Mouse (Mus musculus) urinary bladder, adult 2 months (tissue): Measurements from ENCODE around the gene S100a10. TPM values are rescaled to one million over a fixed set of nuclear protein-coding genes. Genes with fewer than 3 reads are reported as not detected.
A peak's percentile ranks its signal among the peaks of the same experiment; 100 is the strongest.
"Not testable (repeated sequence)": the region's sequence is repeated elsewhere in the genome, so short reads cannot be mapped to it uniquely, and the experiment has no call there.

Experiments used
- DNase-seq: peaks from one replicate; pipeline ENCODE4 v3.0.0; 2022; ENCODE audit warnings: low spot score
- polyA plus RNA-seq: library from polyadenylated mRNA; depleted of rRNA; stranded (reverse); fragments of >200 nt; gene quantifications from 2 replicates; pipeline ENCODE4 v1.2.3, GENCODE M21; 2012; rRNA removed

Gene S100a10
- 264 and 295 TPM in 2 replicates for polyA plus RNA-seq

GRCm38 (mm10) chr3:93554981-93555877 lies at the start of gene S100a10:
S100a10 (plus strand) TSS chr3:93555080.
- DNase-seq = peak; percentile 68

- DNase-seq = peak; percentile 42
Measured at GRCm38 (mm10) chr3:93505960-93506863, 48.7 kb upstream of the S100a10 start.

GRCm38 (mm10) chr3:93506881-93507325 lies 48.0 kb upstream of the S100a10 start:
- DNase-seq = no peak

- no peak for DNase-seq
Measured at GRCm38 (mm10) chr3:93509301-93509700, 45.6 kb upstream of the S100a10 start.

GRCm38 (mm10) chr3:93511036-93511435 lies 43.8 kb upstream of the S100a10 start:
- DNase-seq = no peak

GRCm38 (mm10) chr3:93511801-93512200 lies 43.1 kb upstream of the S100a10 start:
- DNase-seq = no peak

- DNase-seq = no peak
Measured at GRCm38 (mm10) chr3:93512386-93513101, 42.3 kb upstream of the S100a10 start.

GRCm38 (mm10) chr3:93514628-93515027 lies 40.3 kb upstream of the S100a10 start:
- no peak for DNase-seq

GRCm38 (mm10) chr3:93517343-93517742 lies 37.5 kb upstream of the S100a10 start:
- DNase-seq = no peak

GRCm38 (mm10) chr3:93519856-93520329 lies 35.0 kb upstream of the S100a10 start:
- no peak for DNase-seq

- peak; percentile 56 for DNase-seq
Measured at GRCm38 (mm10) chr3:93520330-93521193, 34.3 kb upstream of the S100a10 start, which contains the start of gene S100a11. S100a11 (plus strand) TSS chr3:93520488.

GRCm38 (mm10) chr3:93521462-93522057 lies 33.3 kb upstream of the S100a10 start:
- peak; percentile 23 for DNase-seq

GRCm38 (mm10) chr3:93522611-93523010 lies 32.3 kb upstream of the S100a10 start:
- peak; percentile 33 for DNase-seq

- no peak for DNase-seq
Measured at GRCm38 (mm10) chr3:93527300-93527699, 27.6 kb upstream of the S100a10 start.

GRCm38 (mm10) chr3:93528807-93529206 lies 26.1 kb upstream of the S100a10 start:
- DNase-seq = no peak

- no peak for DNase-seq
Measured at GRCm38 (mm10) chr3:93537068-93537576, 17.8 kb upstream of the S100a10 start.

GRCm38 (mm10) chr3:93538486-93538885 lies 16.4 kb upstream of the S100a10 start:
- DNase-seq = no peak

GRCm38 (mm10) chr3:93541501-93541900 lies 13.4 kb upstream of the S100a10 start:
- DNase-seq = no peak

GRCm38 (mm10) chr3:93544170-93544569 lies 10.7 kb upstream of the S100a10 start:
- not testable (repeated sequence) for DNase-seq
